Mouse (Mus musculus) MEL (cell line): ENCODE measurements at regions not wholly inside any gene's neighbourhood (a gene's known extent, or its start where the extent isn't known, plus 50 kb on each side); places are given as distances from the start of the nearest gene placed in this dataset.
"Not testable (repeated sequence)": the region's sequence is repeated elsewhere in the genome, so short reads cannot be mapped to it uniquely, and the experiment has no call there.

Experiments
- DNase-seq: peaks from one replicate; pipeline ENCODE4 v3.0.0; 2011; ENCODE audit warnings: low read depth, low spot score
- H3K27ac ChIP-seq: 2 replicates; pipeline ENCODE4 v1.5.1; 2012; ENCODE audit warnings: low read depth, mild to moderate bottlenecking, control low read depth, low read length, moderate library complexity; ENCODE audit not compliant: control insufficient read depth
- H3K27me3 ChIP-seq, 2 experiments: fragments of 150-350 bp in 1 of 2; sonication (generic) in 1 of 2; 2 replicates each; pipeline ENCODE4 v1.6.1; 2012; ENCODE audit warnings: low read length in 2 of 2, mild to moderate bottlenecking in 2 of 2, improper control_type of control experiment in 1 of 2, moderate library complexity in 1 of 2; ENCODE audit not compliant: insufficient read depth in 2 of 2, control insufficient read depth in 1 of 2
- H3K36me3 ChIP-seq, 2 experiments: 2 replicates each; pipeline ENCODE4 v1.6.1; 2012 to 2014; ENCODE audit warnings: low read length in 2 of 2, improper control_type of control experiment in 1 of 2, inconsistent platforms in 1 of 2, mild to moderate bottlenecking in 1 of 2; ENCODE audit not compliant: insufficient read depth in 2 of 2, control insufficient read depth in 1 of 2
- H3K4me1 ChIP-seq, 2 experiments: fragments of 150-350 bp in 1 of 2; sonication (generic) in 1 of 2; 2 replicates each; pipeline ENCODE4 v1.6.1; 2012; ENCODE audit warnings: low read length in 2 of 2, improper control_type of control experiment in 1 of 2, mild to moderate bottlenecking in 1 of 2; ENCODE audit not compliant: insufficient read depth in 2 of 2, control insufficient read depth in 1 of 2
- H3K4me3 ChIP-seq, 2 experiments: fragments of 150-350 bp in 1 of 2; sonication (generic) in 1 of 2; 2 replicates each; pipeline ENCODE4 v1.5.1; 2012; ENCODE audit warnings: low read depth in 2 of 2, low read length in 2 of 2, mild to moderate bottlenecking in 2 of 2, moderate library complexity in 2 of 2, control low read depth in 1 of 2, improper control_type of control experiment in 1 of 2; ENCODE audit not compliant: control insufficient read depth in 1 of 2, insufficient read depth in 1 of 2
- H3K79me2 ChIP-seq: 2 replicates; pipeline ENCODE4 v1.6.1; 2012; ENCODE audit warnings: mild to moderate bottlenecking, low read length, moderate library complexity; ENCODE audit not compliant: control insufficient read depth, poor library complexity, insufficient read depth
- H3K9ac ChIP-seq: 2 replicates; pipeline ENCODE4 v1.6.1; 2012; ENCODE audit warnings: low read depth, mild to moderate bottlenecking, control low read depth, low read length, moderate library complexity; ENCODE audit not compliant: control insufficient read depth, poor library complexity, severe bottlenecking
- H3K9me3 ChIP-seq: fragments of 150-350 bp; sonication (generic); replicated peaks from 2 replicates; pipeline ENCODE4 v1.6.1; 2012; ENCODE audit warnings: mild to moderate bottlenecking, low read length, improper control_type of control experiment, moderate library complexity; ENCODE audit not compliant: insufficient read depth
- EP300 ChIP-seq, 2 experiments: IDR thresholded peaks; 2 replicates each; pipeline ENCODE4 v1.6.1; 2011; ENCODE audit warnings: improper control_type of control experiment in 2 of 2, low read length in 2 of 2, low read depth in 1 of 2, mild to moderate bottlenecking in 1 of 2
- ETS1 ChIP-seq: IDR thresholded peaks from 2 replicates; pipeline ENCODE4 v1.6.1; 2012; ENCODE audit warnings: low read depth, mild to moderate bottlenecking, inconsistent platforms, low read length, improper control_type of control experiment, moderate library complexity
- GABPA ChIP-seq: IDR thresholded peaks from 2 replicates; pipeline ENCODE4 v1.6.1; 2012; ENCODE audit warnings: low read depth, mild to moderate bottlenecking, inconsistent platforms, low read length, improper control_type of control experiment, moderate library complexity
- KAT2A ChIP-seq: conservative IDR thresholded peaks from 2 replicates; pipeline ENCODE4 v1.6.1; 2012; ENCODE audit warnings: low read depth, low read length, improper control_type of control experiment, inconsistent platforms
- MEF2A ChIP-seq: IDR thresholded peaks from 2 replicates; pipeline ENCODE4 v1.6.1; 2014; ENCODE audit warnings: low read depth, mild to moderate bottlenecking, inconsistent platforms, low read length, improper control_type of control experiment; ENCODE audit not compliant: poor library complexity, insufficient replicate concordance, severe bottlenecking; ENCODE audit errors: extremely low read depth
- POLR2A ChIP-seq, 2 experiments: IDR thresholded peaks; 2 replicates each; pipeline ENCODE4 v1.6.1; 2011 to 2012; ENCODE audit warnings: low read length in 2 of 2, mild to moderate bottlenecking in 2 of 2, control low read depth in 1 of 2, improper control_type of control experiment in 1 of 2, low read depth in 1 of 2, moderate library complexity in 1 of 2; ENCODE audit not compliant: control insufficient read depth in 1 of 2, insufficient read depth in 1 of 2, poor library complexity in 1 of 2
- TAL1 ChIP-seq: IDR thresholded peaks from 2 replicates; pipeline ENCODE4 v1.6.1; 2012; ENCODE audit warnings: mild to moderate bottlenecking, inconsistent platforms, low read length, moderate library complexity, mixed read lengths
- TCF12 ChIP-seq: IDR thresholded peaks from 2 replicates; pipeline ENCODE4 v1.6.1; 2014; ENCODE audit warnings: low read depth, mild to moderate bottlenecking, inconsistent platforms, low read length, improper control_type of control experiment, moderate library complexity
- ZKSCAN1 ChIP-seq: IDR thresholded peaks from 2 replicates; pipeline ENCODE4 v1.6.1; 2012; ENCODE audit warnings: low read depth, mild to moderate bottlenecking, inconsistent platforms, low read length, improper control_type of control experiment, moderate library complexity

DNA sequence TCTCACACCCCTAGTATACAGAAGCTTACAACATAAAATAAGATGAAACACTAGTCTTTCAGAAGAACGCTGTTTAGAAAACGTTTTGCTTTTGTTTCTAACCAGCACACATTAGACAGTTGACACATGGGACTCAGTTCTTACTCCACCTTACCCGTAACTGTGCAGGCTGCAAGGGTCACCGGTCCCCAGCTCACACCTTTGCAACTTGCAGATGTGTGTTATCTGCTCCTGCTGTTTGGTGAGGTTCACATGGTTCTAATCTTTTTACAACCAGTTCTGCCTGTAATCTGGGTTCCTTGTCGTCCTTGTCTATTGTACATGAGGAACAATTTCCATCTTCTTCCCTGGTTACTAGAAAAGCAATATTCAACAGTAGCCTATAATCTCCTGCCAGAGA, 135.1 kb upstream of the Cdk6 start:
- not testable (repeated sequence) for H3K9ac ChIP-seq, H3K27ac ChIP-seq, H3K4me1 ChIP-seq, H3K36me3 ChIP-seq, DNase-seq, H3K79me2 ChIP-seq, H3K27me3 ChIP-seq, H3K9me3 ChIP-seq
- 0 out of 4 replicates have a peak, but pooled peaks of 1 of the 2 experiments have one; percentile 20 for TF ChIP-seq EP300 (IDR thresholded peaks at IDR 0.05; ENCODE audit: low read depth in 1 of 2, low read length in 2 of 2)
- TF ChIP-seq, all 39 proteins: peak for 1; not testable (repeated sequence) for 38
- not testable (repeated sequence) for H3K4me3 ChIP-seq

DNA sequence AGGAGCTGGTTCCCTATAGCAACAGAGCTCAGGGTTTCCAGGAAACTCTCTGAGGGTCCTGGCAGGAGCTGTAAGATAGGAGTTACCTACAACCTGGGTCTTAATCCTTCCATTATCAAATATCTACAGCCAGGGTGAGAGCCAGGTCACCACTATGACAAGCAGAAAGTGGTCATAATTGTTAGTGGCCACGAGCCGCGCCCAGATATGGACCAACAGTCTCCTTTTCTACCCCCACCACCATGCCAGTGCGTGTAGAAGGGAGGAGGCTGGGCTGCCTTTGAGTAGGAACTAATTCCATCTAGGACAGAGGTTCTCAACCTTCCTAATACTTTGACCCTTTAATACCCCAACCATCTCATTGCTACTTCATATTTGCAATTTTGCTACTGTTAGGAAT, 133.0 kb upstream of the Cdk6 start:
- not testable (repeated sequence) for DNase-seq, H3K27me3 ChIP-seq, H3K4me3 ChIP-seq, H3K36me3 ChIP-seq, H3K27ac ChIP-seq, H3K4me1 ChIP-seq, H3K9me3 ChIP-seq, H3K9ac ChIP-seq, H3K79me2 ChIP-seq
- TF ChIP-seq TAL1 = peak; percentile 5; the same call in 1 of the 2 replicates

DNA sequence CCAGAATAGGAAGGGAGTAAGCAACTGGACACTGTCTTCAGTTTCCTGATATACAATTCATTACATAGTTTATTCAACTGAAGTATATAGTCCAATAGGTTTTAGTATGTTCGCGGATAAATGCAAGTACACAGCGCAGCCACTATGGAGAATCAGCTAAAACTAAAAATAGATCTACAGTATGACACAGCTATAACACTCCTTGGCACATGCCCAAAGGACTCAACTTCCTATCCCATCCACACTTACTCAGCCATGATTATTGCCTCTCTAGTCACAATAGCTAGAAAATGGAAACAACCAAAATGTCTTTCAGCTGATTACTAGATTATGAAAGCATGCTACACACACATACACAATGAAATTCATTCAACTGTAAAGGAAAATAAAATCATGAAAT, 130.0 kb upstream of the Cdk6 start:
- peaks cover 0 to 3% of the 10 kb centered on the region in 2 experiments; a peak in 1 of 4 replicates for H3K36me3 ChIP-seq
- no peak overlapping the region for H3K9ac ChIP-seq
- H3K9me3 ChIP-seq = no peaks in the 10 kb centered on the region
- H3K4me3 ChIP-seq = no peak overlapping the region
- TF ChIP-seq POLR2A (IDR thresholded peaks at IDR 0.05; ENCODE audit: control insufficient read depth in 1 of 2, insufficient read depth in 1 of 2, low read depth in 1 of 2, low read length in 2 of 2, poor library complexity in 1 of 2) = no peak
- TF ChIP-seq ETS1 = 0 out of 2 replicates have a peak, but pooled peaks have one; percentile 16
- TF ChIP-seq MEF2A = peak; percentile 75
- TF ChIP-seq TCF12 = no peak
- no peak for TF ChIP-seq ZKSCAN1
- no peak for TF ChIP-seq GABPA
- no peak for TF ChIP-seq KAT2A
- TF ChIP-seq, all 39 proteins: peak for 2
- peaks cover 3% of the 10 kb centered on the region in 2 experiments for H3K4me1 ChIP-seq
- H3K79me2 ChIP-seq = no peaks in the 10 kb centered on the region
- no peaks in the 10 kb centered on the region for H3K27me3 ChIP-seq
- no peak overlapping the region for H3K27ac ChIP-seq
- DNase-seq = peak; percentile 68
